In the genomic region with DNA sequence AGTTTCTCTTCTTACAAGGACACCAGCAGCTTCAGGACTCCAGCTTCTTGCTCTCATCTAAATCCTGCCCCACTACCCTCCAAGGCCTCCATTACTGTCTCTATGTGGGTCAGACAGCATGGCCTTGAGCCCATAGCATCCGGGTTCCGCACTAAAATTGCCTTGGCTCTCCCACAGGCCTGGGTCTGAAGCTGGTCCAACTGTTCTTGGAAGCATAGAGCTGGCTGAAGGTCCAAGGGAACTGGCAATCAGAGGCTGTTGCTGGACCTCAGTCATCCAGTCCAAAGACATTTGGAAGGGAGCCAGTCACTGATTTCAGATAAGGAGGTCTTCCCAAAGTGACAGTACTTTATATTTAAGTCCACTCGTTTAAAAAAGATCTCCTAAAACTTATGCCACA, we compare ENCODE assay signal across 8 mouse cellular contexts.
DNase-seq lines count a peak whose midpoint lies in the region; ATAC-seq and TF ChIP-seq lines count a peak whose summit lies in the region.
"Had no signal": no experiment of that assay in that cellular context is flagged by ENCODE, and none has a peak within 500 bp of the region (broad histone marks: within the 10 kb centered on the region; RNA-seq: fewer than 3 reads in every experiment).

No protein-coding gene starts in this region.

- no peak overlapping the region for H3K4me2 ChIP-seq in forebrain, embryonic 13.5 days

- no peak for TF ChIP-seq POLR2A in cerebellum, adult 2 months (IDR thresholded peaks at IDR 0.05; ENCODE audit: borderline replicate concordance, insufficient read depth, low read length)

- WGBS in cerebellum, adult 2 months = 6% methylated on average over 3 of the region's 3 CpGs
- 93% methylated on average over 3 of the region's 3 CpGs for WGBS in forebrain, embryonic 13.5 days

- peak; percentile 29 for DNase-seq in right cerebral cortex, postnatal 4 days
- no peak for DNase-seq in right cerebral cortex, adult 18-20 months
- DNase-seq in cerebellum, adult 2 months = peak; percentile 68 to 88
- DNase-seq in heart, postnatal 36 days = peak; percentile 38 to 45
- DNase-seq in skeletal muscle tissue, adult 2 months (ENCODE audit: low read depth, low spot score) = peak; percentile 62
- DNase-seq in urinary bladder, adult 18-20 months (ENCODE audit: low spot score in 2 of 2) = no peak

- H3K4me3 ChIP-seq in cerebellum, adult 2 months (replicated peaks; ENCODE audit: insufficient read depth, low read depth, low read length) = no peak overlapping the region
- no peak overlapping the region for H3K4me3 ChIP-seq in forebrain, embryonic 13.5 days
- H3K4me3 ChIP-seq: megakaryocyte, embryonic 14.5 days had no signal

- no peak for ATAC-seq in forebrain, embryonic 13.5 days

- H3K36me3 ChIP-seq in forebrain, embryonic 13.5 days (ENCODE audit: poor library complexity, severe bottlenecking) = peaks cover 4% of the 10 kb centered on the region; the same call in 1 of the 2 replicates

- H3K4me1 ChIP-seq in cerebellum, adult 2 months (ENCODE audit: control insufficient read depth, insufficient read depth, low read length) = peaks cover 19% of the 10 kb centered on the region
- peaks cover 16% of the 10 kb centered on the region; the same call in 1 of the 2 replicates for H3K4me1 ChIP-seq in forebrain, embryonic 13.5 days
- H3K4me1 ChIP-seq: megakaryocyte, embryonic 14.5 days had no signal

- intact Hi-C loops in heart, postnatal 36 days (cut with DNase I) = no loop called here

- no peak overlapping the region for H3K9ac ChIP-seq in forebrain, embryonic 13.5 days

- H3K9me3 ChIP-seq in forebrain, embryonic 13.5 days (replicated peaks) = no peaks in the 10 kb centered on the region
- H3K9me3 ChIP-seq: megakaryocyte, embryonic 14.5 days had no signal

- H3K27me3 ChIP-seq in cerebellum, adult 2 months (ENCODE audit: control insufficient read depth, insufficient read depth, low read length) = no peaks in the 10 kb centered on the region
- peaks cover 39% of the 10 kb centered on the region for H3K27me3 ChIP-seq in forebrain, embryonic 13.5 days

- H3K27ac ChIP-seq in cerebellum, adult 2 months (ENCODE audit: insufficient read depth, low read length) = no peak overlapping the region
- H3K27ac ChIP-seq in forebrain, embryonic 13.5 days = no peak overlapping the region

- no peak for TF ChIP-seq CTCF in cerebellum, adult 2 months (IDR thresholded peaks at IDR 0.05; ENCODE audit: borderline replicate concordance, insufficient read depth, low read depth, low read length)

Comparison
In these comparisons a context has a peak if more than half of its experiments do, and no peak if none do; other contexts are left out.
1. DNase-seq: peak in right cerebral cortex, postnatal 4 days (single experiment), cerebellum, adult 2 months (2 of 2), heart, postnatal 36 days (2 of 2) and skeletal muscle tissue, adult 2 months (single experiment); none in right cerebral cortex, adult 18-20 months (single experiment) and urinary bladder, adult 18-20 months (0 of 2).